Mouse (Mus musculus): Measurements from ENCODE around the gene Rapgef2.

- TF ChIP-seq CTCF (IDR thresholded peaks at IDR 0.05; ENCODE audit: low read depth) (no peak), EP300 (IDR thresholded peaks at IDR 0.05; ENCODE audit: low read depth) (no peak)
These were observed 43.2 kb downstream of the Rapgef2 start for GRCm38 (mm10) chr3:79242922-79243705.

Measured in liver, embryonic 14.5 days (tissue).